Mouse (Mus musculus): ENCODE data around the gene Elf5. TPM values are rescaled to one million over a fixed set of nuclear protein-coding genes. Genes with fewer than 3 reads are reported as not detected.

The Elf5 gene
- total RNA-seq (2021): 1 to 10 TPM in 1 of 2 experiments, under 1 TPM in 1; 0.72 to 1.0 TPM
- long read RNA-seq, experiment 1: 0 reads
- long read RNA-seq, experiment 2: 0 reads

- intact Hi-C loops (cut with DNase I): no loop called here
- no peak for DNase-seq (ENCODE audit: low spot score in 2 of 2)
Observed at GRCm38 (mm10) chr2:103411348-103411747, at the start of gene Elf5. Gene Elf5 (plus strand): TSS chr2:103411688.

- no peak for DNase-seq (ENCODE audit: low spot score in 2 of 2)
- intact Hi-C loops (cut with DNase I): no loop called here
Observed at GRCm38 (mm10) chr2:103372541-103372940, 38.9 kb upstream of the Elf5 start.

- DNase-seq (ENCODE audit: low spot score in 2 of 2): peak in 1 of 2 experiments; percentile 46
- intact Hi-C loops (cut with DNase I): no loop called here
Observed at GRCm38 (mm10) chr2:103379502-103380160, 31.9 kb upstream of the Elf5 start.

- no peak for DNase-seq (ENCODE audit: low spot score in 2 of 2)
- intact Hi-C loops (cut with DNase I): no loop called here
Observed at GRCm38 (mm10) chr2:103382174-103382573, 29.3 kb upstream of the Elf5 start.

- DNase-seq (ENCODE audit: low spot score in 2 of 2): no peak
- intact Hi-C loops (cut with DNase I): no loop called here
Observed at GRCm38 (mm10) chr2:103387881-103388280, 23.6 kb upstream of the Elf5 start.

GRCm38 (mm10) chr2:103388311-103388710 is 23.2 kb upstream of the Elf5 start:
- intact Hi-C loops (cut with DNase I): no loop called here
- no peak for DNase-seq (ENCODE audit: low spot score in 2 of 2)

- peak; percentile 48 to 62 for DNase-seq (ENCODE audit: low spot score in 2 of 2)
- intact Hi-C loops (cut with DNase I): no loop called here
Observed at GRCm38 (mm10) chr2:103390086-103390988, 21.2 kb upstream of the Elf5 start.

- intact Hi-C loops (cut with DNase I): no loop called here
- no peak for DNase-seq (ENCODE audit: low spot score in 2 of 2)
Observed at GRCm38 (mm10) chr2:103391626-103392025, 19.9 kb upstream of the Elf5 start.

- no peak for DNase-seq (ENCODE audit: low spot score in 2 of 2)
Observed at GRCm38 (mm10) chr2:103398110-103398509, 13.4 kb upstream of the Elf5 start.

GRCm38 (mm10) chr2:103400691-103401090 is 10.8 kb upstream of the Elf5 start:
- intact Hi-C loops (cut with DNase I): no loop called here
- DNase-seq (ENCODE audit: low spot score in 2 of 2): no peak

More at GRCm38 (mm10) chr2:103398110-103398509, 13.4 kb upstream of the Elf5 start:
- intact Hi-C loops (cut with DNase I): no loop called here

GRCm38 (mm10) chr2:103406239-103406638 is 5.2 kb upstream of the Elf5 start:
- intact Hi-C loops (cut with DNase I): no loop called here
- DNase-seq (ENCODE audit: low spot score in 2 of 2): no peak

- intact Hi-C loops (cut with DNase I): no loop called here
- no peak for DNase-seq (ENCODE audit: low spot score in 2 of 2)
Observed at GRCm38 (mm10) chr2:103411816-103412215, 328 bp downstream of the Elf5 start.

GRCm38 (mm10) chr2:103413381-103413780 is 1.9 kb downstream of the Elf5 start:
- DNase-seq (ENCODE audit: low spot score in 2 of 2): no peak
- intact Hi-C loops (cut with DNase I): no loop called here

GRCm38 (mm10) chr2:103415774-103416173 is 4.3 kb downstream of the Elf5 start:
- intact Hi-C loops (cut with DNase I): no loop called here
- no peak for DNase-seq (ENCODE audit: low spot score in 2 of 2)

- intact Hi-C loops (cut with DNase I): no loop called here
- no peak for DNase-seq (ENCODE audit: low spot score in 2 of 2)
Observed at GRCm38 (mm10) chr2:103420650-103421507, 9.4 kb downstream of the Elf5 start.

- intact Hi-C loops (cut with DNase I): no loop called here
Observed at GRCm38 (mm10) chr2:103423884-103424283, 12.4 kb downstream of the Elf5 start.

GRCm38 (mm10) chr2:103424349-103425026 is 13.0 kb downstream of the Elf5 start:
- intact Hi-C loops (cut with DNase I): no loop called here

More at GRCm38 (mm10) chr2:103423884-103424283, 12.4 kb downstream of the Elf5 start:
- no peak for DNase-seq (ENCODE audit: low spot score in 2 of 2)

GRCm38 (mm10) chr2:103425456-103426063 is 14.1 kb downstream of the Elf5 start:
- DNase-seq (ENCODE audit: low spot score in 2 of 2): no peak
- intact Hi-C loops (cut with DNase I): no loop called here

More at GRCm38 (mm10) chr2:103424349-103425026, 13.0 kb downstream of the Elf5 start:
- peak; percentile 72 to 81 for DNase-seq (ENCODE audit: low spot score in 2 of 2)

- intact Hi-C loops (cut with DNase I): no loop called here
- DNase-seq (ENCODE audit: low spot score in 2 of 2): no peak
Observed at GRCm38 (mm10) chr2:103428356-103428755, 16.9 kb downstream of the Elf5 start.

All from left cerebral cortex, postnatal 14 days (tissue).